Mouse (Mus musculus) right cerebral cortex, adult 18-20 months (tissue): ENCODE measurements at regions not wholly inside any gene's neighbourhood (a gene's known extent, or its start where the extent isn't known, plus 50 kb on each side); places are given as distances from the start of the nearest gene placed in this dataset.

Source experiments
- DNase-seq: peaks from one replicate; pipeline ENCODE4 v3.0.0; 2022; ENCODE audit warnings: mixed read lengths

DNA sequence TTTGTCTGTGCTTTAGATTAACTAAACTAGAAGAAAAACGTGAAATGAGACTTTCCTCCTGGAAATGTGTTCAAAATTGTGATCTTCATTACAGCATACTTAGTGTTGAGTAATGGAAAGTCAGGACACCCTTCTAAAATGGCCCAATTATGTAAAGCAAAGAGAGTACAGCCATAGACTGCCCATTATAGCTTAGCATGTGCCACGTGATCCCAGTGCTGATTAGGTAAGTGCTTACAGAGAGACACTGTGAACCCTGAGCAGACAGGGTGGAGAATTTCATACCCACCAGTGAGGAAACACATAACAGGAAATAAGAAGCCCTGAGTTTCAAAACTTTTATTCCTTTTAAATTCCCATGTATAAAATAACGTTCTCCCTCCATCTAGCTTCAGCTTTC is 587.3 kb upstream of the Nrsn1 start:
- no peak for DNase-seq

DNA sequence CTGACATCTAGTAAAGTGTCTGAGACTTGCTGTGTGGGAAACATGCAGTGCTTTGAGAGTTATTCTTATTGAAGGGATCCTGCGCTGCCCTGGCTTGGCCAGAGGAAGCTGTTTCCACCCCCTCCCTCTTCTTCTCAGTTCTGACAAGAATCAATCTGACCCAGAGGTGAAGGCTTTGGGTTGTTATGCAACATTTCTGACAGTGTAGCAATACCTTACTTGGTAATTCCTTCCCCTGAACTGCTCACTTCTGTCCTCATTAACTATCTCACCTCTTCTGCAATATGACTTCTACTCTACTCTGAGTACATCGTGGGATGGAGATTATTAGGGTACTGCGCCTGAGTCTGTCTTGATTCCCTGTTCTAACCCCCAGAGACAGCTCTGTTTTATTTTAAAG is 586.8 kb upstream of the Nrsn1 start:
- DNase-seq, result no peak

GRCm38 (mm10) chr13:25856549-25856948 is 586.2 kb upstream of the Nrsn1 start:
- no peak for DNase-seq

- DNase-seq, result no peak
Observed at GRCm38 (mm10) chr13:25848156-25848555, 577.9 kb upstream of the Nrsn1 start.

GRCm38 (mm10) chr13:25838237-25838636 is 567.9 kb upstream of the Nrsn1 start:
- no peak for DNase-seq

DNA sequence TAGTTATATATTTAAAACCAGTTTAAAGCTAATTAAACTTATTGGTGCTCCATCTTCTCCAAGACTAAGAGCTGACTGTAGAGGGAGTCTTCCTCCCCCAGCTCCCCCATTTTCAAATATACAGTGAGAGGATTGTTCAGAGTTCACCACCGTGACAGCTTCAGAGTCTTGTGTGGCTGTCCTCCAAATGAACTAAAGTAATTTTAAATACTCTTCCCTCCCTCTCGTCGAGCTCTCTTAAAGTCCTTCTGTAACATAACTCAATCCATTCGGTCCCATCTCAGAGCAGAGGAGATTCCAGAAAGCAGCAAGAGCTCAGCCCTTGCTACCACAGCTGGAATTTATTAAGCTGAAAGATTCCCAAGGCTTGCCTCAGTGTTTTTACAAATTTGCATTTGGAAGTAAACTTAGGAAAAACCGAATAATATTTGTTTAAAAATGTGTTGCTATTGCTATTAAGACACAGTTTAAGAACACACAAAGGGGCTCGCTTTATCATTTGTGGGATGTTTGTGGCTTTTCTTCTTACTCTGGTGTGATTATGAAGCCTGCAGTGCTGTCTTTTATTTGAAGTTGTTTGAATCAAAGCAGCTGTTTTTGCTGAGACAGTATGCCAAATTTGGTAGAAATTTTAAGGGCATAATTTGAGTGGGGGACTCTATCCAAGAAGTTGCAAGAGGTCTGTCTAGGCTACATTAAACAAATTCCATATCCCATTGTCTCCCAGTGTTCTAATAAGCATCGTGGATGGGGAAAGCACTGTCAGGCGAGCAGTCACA is 559.0 kb upstream of the Nrsn1 start:
- no peak for DNase-seq

DNA sequence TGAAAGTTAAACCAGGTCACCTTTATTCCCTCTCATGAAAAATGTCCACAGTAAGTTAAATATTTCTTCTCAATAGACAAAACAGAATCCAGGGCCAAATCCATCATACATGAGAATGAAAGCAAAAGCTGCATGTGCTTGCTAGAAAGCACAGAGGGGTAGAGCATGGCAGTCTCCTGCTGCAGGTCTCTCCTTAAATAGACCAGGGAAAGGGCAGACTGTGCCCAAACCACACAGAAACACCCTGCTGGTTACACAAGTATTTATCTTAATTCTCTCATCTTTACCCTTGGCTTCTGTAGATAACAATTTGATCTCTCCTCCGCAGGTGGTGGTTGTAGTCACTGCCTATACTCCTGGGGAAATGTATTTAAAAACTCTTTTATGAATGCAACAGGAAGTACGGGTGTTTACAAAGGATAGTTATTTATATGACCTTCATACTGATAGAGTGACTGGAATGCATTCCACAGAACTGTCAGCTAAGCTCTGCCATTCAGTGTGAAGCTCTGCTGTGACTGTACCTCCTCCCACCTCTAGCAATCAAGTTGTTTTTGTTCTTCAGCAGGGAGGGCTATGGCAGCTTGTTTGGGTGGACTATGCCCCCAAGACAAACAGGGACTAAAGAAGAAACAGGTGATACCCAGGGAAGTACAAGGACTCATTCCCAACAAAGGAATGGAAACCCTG is 538.4 kb upstream of the Nrsn1 start:
- DNase-seq, result no peak

- DNase-seq, result no peak
Observed at GRCm38 (mm10) chr13:25793216-25793803, 523.0 kb upstream of the Nrsn1 start.

- DNase-seq, result peak; percentile 2
Observed at GRCm38 (mm10) chr13:25781161-25781560, 510.9 kb upstream of the Nrsn1 start.

DNA sequence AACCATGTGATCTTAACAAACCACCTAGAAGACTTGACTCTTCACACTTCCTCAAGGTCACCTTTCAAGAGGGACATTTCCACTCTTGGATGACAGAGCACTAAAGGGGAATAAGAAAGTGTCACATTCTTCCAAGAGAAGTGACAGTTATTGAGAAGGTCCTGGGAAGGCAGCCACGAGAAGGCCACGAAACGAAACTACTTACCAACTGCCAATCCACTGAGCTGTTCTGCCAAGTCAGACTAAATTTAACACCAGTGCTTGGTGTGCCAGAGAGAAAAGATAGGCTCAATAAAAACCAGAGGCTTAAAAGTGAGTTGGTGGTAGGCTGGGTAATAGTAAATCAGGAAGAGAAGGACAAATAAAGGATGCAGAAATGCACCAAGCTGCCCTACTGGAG is 507.4 kb upstream of the Nrsn1 start:
- DNase-seq, result peak; percentile 2

DNA sequence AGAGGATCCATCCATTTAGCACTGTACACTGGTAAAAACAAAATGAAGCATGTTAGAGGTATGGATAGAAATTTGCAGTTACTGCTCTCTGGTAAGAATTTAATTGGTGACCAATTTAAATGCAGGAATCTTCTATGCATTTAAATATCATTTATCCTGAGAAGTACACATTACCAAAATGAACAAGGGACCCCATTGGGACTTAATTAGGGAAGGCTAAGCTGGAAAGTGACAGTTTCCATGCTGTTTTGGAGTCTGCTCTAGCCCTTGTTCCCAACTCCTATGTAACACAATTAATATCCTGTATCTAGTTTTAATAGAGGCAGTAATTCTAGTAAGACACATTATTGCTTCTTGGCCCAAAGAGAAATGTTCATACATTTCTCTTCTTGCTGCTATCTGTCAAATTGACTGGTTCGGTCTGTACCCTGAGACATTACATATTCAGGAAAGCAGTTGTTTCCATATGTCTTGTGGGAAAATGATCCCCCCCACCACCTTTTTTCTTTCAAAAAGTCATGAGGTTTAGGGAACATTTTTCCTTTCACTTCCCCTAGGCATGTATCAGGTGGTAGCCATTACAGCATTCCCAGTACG is 504.4 kb upstream of the Nrsn1 start:
- no peak for DNase-seq

GRCm38 (mm10) chr13:25754515-25755105 is 484.3 kb upstream of the Nrsn1 start:
- DNase-seq, result no peak

GRCm38 (mm10) chr13:25751409-25751777 is 481.1 kb upstream of the Nrsn1 start:
- DNase-seq, result no peak

DNA sequence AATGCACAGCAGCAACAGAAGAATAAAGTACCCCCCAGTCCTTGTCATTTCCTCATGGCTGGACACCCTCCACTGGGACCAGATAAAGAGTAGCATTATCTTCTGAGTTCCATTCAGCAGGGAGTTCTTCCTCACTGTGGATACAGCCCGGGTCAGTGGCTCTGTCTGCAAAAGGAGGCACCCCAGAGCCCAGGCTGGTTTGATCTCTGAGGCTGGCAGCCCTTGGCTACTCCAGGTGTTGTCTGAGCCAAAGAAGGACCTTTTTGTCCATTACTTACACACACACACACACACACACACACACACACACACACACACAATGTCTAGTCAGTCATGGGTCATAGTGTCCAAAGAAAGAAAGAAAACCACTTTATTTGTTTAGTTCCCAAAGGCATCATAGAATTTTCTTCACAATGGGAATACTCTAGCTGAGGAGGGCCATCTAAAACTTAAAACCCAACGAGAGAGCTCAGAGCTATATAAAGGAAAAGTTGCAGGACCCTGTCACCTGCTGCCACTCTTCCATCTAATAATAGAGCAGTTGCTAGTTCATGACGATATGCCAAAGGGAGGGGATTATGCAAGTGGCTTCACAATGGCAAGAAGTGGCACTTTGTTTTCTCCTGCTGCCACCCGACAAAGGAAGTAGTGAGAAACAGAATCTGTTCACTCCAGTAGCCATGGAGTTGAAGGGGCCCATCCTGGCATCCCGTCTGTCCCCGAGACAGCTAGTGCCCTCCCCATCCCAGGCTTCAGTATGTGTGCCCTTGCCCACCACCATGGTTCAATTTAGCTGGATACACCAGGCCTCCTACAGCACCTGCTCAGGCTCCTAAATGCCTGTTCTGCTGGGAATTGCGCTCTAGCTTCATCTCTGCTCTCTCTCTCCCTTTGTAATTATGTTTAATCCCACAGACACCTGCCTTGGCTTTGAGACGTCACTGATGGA is 480.4 kb upstream of the Nrsn1 start:
- no peak for DNase-seq

DNA sequence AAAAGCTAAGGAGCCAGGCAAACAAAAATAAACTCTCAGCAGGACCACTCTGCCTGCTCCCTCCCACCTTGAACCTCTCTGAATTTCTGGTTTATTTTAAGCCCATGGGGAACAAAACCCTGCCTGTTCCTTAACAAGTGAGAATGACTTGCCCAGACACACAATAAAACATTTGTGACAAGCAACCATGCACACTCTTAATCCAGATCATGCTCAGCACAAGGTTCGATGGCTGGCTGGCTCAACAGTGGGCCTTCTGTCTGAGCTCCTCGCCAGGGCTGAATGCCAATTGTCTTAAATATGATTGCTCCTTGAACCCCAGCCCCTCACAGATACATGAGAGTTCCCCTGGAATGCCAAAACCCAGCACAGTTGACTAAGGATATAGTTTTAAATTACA is 468.3 kb upstream of the Nrsn1 start:
- no peak for DNase-seq

- no peak for DNase-seq
Observed at GRCm38 (mm10) chr13:25729327-25729892, 459.1 kb upstream of the Nrsn1 start.

- DNase-seq, result no peak
Observed at GRCm38 (mm10) chr13:25727504-25728095, 457.3 kb upstream of the Nrsn1 start.

GRCm38 (mm10) chr13:25722595-25723525 is 452.6 kb upstream of the Nrsn1 start:
- no peak for DNase-seq

DNA sequence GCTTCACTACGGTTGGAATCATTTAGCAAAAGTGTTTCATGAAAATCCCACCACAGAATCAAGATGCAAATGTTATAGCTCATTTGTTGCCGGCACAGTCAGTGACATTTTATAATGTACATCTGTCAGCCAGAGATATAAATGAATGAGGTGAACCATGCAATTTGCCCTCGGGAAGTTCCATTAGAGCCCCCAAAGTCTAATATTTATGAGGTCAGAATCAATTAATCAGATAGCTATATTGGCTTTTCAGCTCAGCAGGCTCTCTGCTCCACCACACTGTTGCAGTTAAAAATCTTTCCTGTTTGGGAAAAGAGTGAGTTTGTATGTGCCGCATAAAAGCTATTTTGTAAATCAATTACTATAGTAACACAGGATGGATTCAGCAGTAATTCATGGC is 430.7 kb upstream of the Nrsn1 start:
- DNase-seq, result no peak

DNA sequence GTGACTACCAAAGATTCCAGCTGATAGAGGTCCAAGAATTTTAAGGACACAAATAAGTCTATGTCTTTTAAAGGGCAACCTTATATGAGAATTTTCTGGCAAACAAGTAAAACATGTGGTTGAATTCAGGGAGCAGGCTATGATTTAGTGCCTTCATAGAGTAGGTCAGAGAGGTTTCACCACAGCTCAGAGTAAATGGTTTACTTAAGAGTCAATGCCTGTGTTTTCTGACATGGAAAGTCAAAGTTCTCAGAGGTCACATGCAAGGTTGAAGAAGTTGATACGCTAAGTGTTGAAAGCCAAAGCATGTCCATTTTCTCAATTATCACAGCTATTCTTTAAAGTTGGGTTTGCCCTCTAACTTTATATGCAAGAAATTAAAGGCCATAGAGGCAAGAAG is 425.7 kb upstream of the Nrsn1 start:
- no peak for DNase-seq
